Mouse (Mus musculus): Measurements from ENCODE around the gene Sema7a. TPM values are rescaled to one million over a fixed set of nuclear protein-coding genes. Genes with fewer than 3 reads are reported as not detected.

The Sema7a gene
- polyA plus RNA-seq, 1 experiment from 2014 or later, result 1.6 TPM

GRCm38 (mm10) chr9:57978025-57978424 lies 38.1 kb downstream of the Sema7a start:
- WGBS, result 83% methylated on average over 6 of the region's 6 CpGs
- no peak overlapping the region for H3K4me2 ChIP-seq (ENCODE audit: low read length)
- ATAC-seq, result no peak

GRCm38 (mm10) chr9:57978858-57979257 lies 38.9 kb downstream of the Sema7a start:
- Histone ChIP-seq H3K4me2 (ENCODE audit: low read length) (no peak overlapping the region), H3K27me3 (ENCODE audit: control insufficient read depth, insufficient read depth, low read depth, low read length) (no peaks in the 10 kb centered on the region), H3K4me3 (ENCODE audit: low read depth, low read length) (no peak overlapping the region), H3K4me1 (ENCODE audit: control insufficient read depth, insufficient read depth, low read length) (no peaks in the 10 kb centered on the region), H3K36me3 (ENCODE audit: control insufficient read depth, insufficient read depth, low read length) (no peaks in the 10 kb centered on the region), H3K27ac (ENCODE audit: low read length) (no peak overlapping the region), H3K9me3 (replicated peaks; ENCODE audit: control insufficient read depth, low read length, poor library complexity, severe bottlenecking) (no peaks in the 10 kb centered on the region), H3K9ac (ENCODE audit: low read depth, low read length) (no peak overlapping the region)
- ATAC-seq, result no peak
- WGBS, result 79% methylated on average over 3 of the region's 3 CpGs

More at GRCm38 (mm10) chr9:57978025-57978424, 38.1 kb downstream of the Sema7a start:
- H3K36me3 ChIP-seq (ENCODE audit: control insufficient read depth, insufficient read depth, low read length), result no peaks in the 10 kb centered on the region
- H3K4me3 ChIP-seq (ENCODE audit: low read depth, low read length), result no peak overlapping the region
- H3K4me1 ChIP-seq (ENCODE audit: control insufficient read depth, insufficient read depth, low read length), result no peaks in the 10 kb centered on the region
- no peak overlapping the region for H3K9ac ChIP-seq (ENCODE audit: low read depth, low read length)
- no peaks in the 10 kb centered on the region for H3K9me3 ChIP-seq (replicated peaks; ENCODE audit: control insufficient read depth, low read length, poor library complexity, severe bottlenecking)
- H3K27ac ChIP-seq (ENCODE audit: low read length), result no peak overlapping the region
- no peaks in the 10 kb centered on the region for H3K27me3 ChIP-seq (ENCODE audit: control insufficient read depth, insufficient read depth, low read depth, low read length)

GRCm38 (mm10) chr9:57980570-57980969 lies 40.7 kb downstream of the Sema7a start:
- Histone ChIP-seq H3K27me3 (ENCODE audit: control insufficient read depth, insufficient read depth, low read depth, low read length) (no peaks in the 10 kb centered on the region), H3K4me1 (ENCODE audit: control insufficient read depth, insufficient read depth, low read length) (no peaks in the 10 kb centered on the region), H3K4me2 (ENCODE audit: low read length) (no peak overlapping the region), H3K4me3 (ENCODE audit: low read depth, low read length) (no peak overlapping the region), H3K9ac (ENCODE audit: low read depth, low read length) (no peak overlapping the region), H3K36me3 (ENCODE audit: control insufficient read depth, insufficient read depth, low read length) (no peaks in the 10 kb centered on the region), H3K27ac (ENCODE audit: low read length) (no peak overlapping the region), H3K9me3 (replicated peaks; ENCODE audit: control insufficient read depth, low read length, poor library complexity, severe bottlenecking) (no peaks in the 10 kb centered on the region)
- no peak for ATAC-seq
- 86% methylated on average over 10 of the region's 10 CpGs for WGBS

GRCm38 (mm10) chr9:57985304-57985703 lies 45.4 kb downstream of the Sema7a start:
- Histone ChIP-seq H3K4me1 (ENCODE audit: control insufficient read depth, insufficient read depth, low read length) (no peaks in the 10 kb centered on the region), H3K27me3 (ENCODE audit: control insufficient read depth, insufficient read depth, low read depth, low read length) (no peaks in the 10 kb centered on the region), H3K4me3 (ENCODE audit: low read depth, low read length) (no peak overlapping the region), H3K36me3 (ENCODE audit: control insufficient read depth, insufficient read depth, low read length) (no peaks in the 10 kb centered on the region), H3K27ac (ENCODE audit: low read length) (no peak overlapping the region), H3K4me2 (ENCODE audit: low read length) (no peak overlapping the region), H3K9ac (ENCODE audit: low read depth, low read length) (no peak overlapping the region), H3K9me3 (replicated peaks; ENCODE audit: control insufficient read depth, low read length, poor library complexity, severe bottlenecking) (no peaks in the 10 kb centered on the region)
- 87% methylated on average over 8 of the region's 8 CpGs for WGBS
- ATAC-seq, result no peak

- H3K27me3 ChIP-seq (ENCODE audit: control insufficient read depth, insufficient read depth, low read depth, low read length), result no peaks in the 10 kb centered on the region
- no peak overlapping the region for H3K9ac ChIP-seq (ENCODE audit: low read depth, low read length)
- ATAC-seq, result no peak
- no peak overlapping the region for H3K4me2 ChIP-seq (ENCODE audit: low read length)
- WGBS, result 83% methylated on average over 7 of the region's 7 CpGs
- no peak overlapping the region for H3K27ac ChIP-seq (ENCODE audit: low read length)
- no peaks in the 10 kb centered on the region for H3K4me1 ChIP-seq (ENCODE audit: control insufficient read depth, insufficient read depth, low read length)
- no peaks in the 10 kb centered on the region for H3K9me3 ChIP-seq (replicated peaks; ENCODE audit: control insufficient read depth, low read length, poor library complexity, severe bottlenecking)
- no peaks in the 10 kb centered on the region for H3K36me3 ChIP-seq (ENCODE audit: control insufficient read depth, insufficient read depth, low read length)
- no peak overlapping the region for H3K4me3 ChIP-seq (ENCODE audit: low read depth, low read length)
Measured at GRCm38 (mm10) chr9:57986293-57986692, 46.4 kb downstream of the Sema7a start.

GRCm38 (mm10) chr9:57988098-57988497 lies 48.2 kb downstream of the Sema7a start:
- no peaks in the 10 kb centered on the region for H3K9me3 ChIP-seq (replicated peaks; ENCODE audit: control insufficient read depth, low read length, poor library complexity, severe bottlenecking)
- H3K4me1 ChIP-seq (ENCODE audit: control insufficient read depth, insufficient read depth, low read length), result peaks cover 2% of the 10 kb centered on the region; the same call in 1 of the 2 replicates
- H3K4me2 ChIP-seq (ENCODE audit: low read length), result no peak overlapping the region
- H3K27me3 ChIP-seq (ENCODE audit: control insufficient read depth, insufficient read depth, low read depth, low read length), result no peaks in the 10 kb centered on the region
- no peaks in the 10 kb centered on the region for H3K36me3 ChIP-seq (ENCODE audit: control insufficient read depth, insufficient read depth, low read length)
- H3K9ac ChIP-seq (ENCODE audit: low read depth, low read length), result no peak overlapping the region
- no peak overlapping the region for H3K4me3 ChIP-seq (ENCODE audit: low read depth, low read length)
- no peak for ATAC-seq
- H3K27ac ChIP-seq (ENCODE audit: low read length), result no peak overlapping the region
- 98% methylated on average over 2 of the region's 2 CpGs for WGBS

- no peaks in the 10 kb centered on the region for H3K36me3 ChIP-seq (ENCODE audit: control insufficient read depth, insufficient read depth, low read length)
- no peaks in the 10 kb centered on the region for H3K9me3 ChIP-seq (replicated peaks; ENCODE audit: control insufficient read depth, low read length, poor library complexity, severe bottlenecking)
- H3K27me3 ChIP-seq (ENCODE audit: control insufficient read depth, insufficient read depth, low read depth, low read length), result no peaks in the 10 kb centered on the region
- WGBS, result 87% methylated on average over 6 of the region's 6 CpGs
- H3K9ac ChIP-seq (ENCODE audit: low read depth, low read length), result no peak overlapping the region
- H3K4me2 ChIP-seq (ENCODE audit: low read length), result no peak overlapping the region
- H3K27ac ChIP-seq (ENCODE audit: low read length), result no peak overlapping the region
- H3K4me1 ChIP-seq (ENCODE audit: control insufficient read depth, insufficient read depth, low read length), result peaks cover 3% of the 10 kb centered on the region; the same call in 1 of the 2 replicates
- no peak for ATAC-seq
- H3K4me3 ChIP-seq (ENCODE audit: low read depth, low read length), result no peak overlapping the region
Measured at GRCm38 (mm10) chr9:57989309-57989708, 49.4 kb downstream of the Sema7a start.

- H3K36me3 ChIP-seq (ENCODE audit: control insufficient read depth, insufficient read depth, low read length), result no peaks in the 10 kb centered on the region
- no peak overlapping the region for H3K4me2 ChIP-seq (ENCODE audit: low read length)
- H3K27me3 ChIP-seq (ENCODE audit: control insufficient read depth, insufficient read depth, low read depth, low read length), result no peaks in the 10 kb centered on the region
- H3K9ac ChIP-seq (ENCODE audit: low read depth, low read length), result no peak overlapping the region
- no peak for ATAC-seq
- no peak overlapping the region for H3K27ac ChIP-seq (ENCODE audit: low read length)
- no peak overlapping the region for H3K4me3 ChIP-seq (ENCODE audit: low read depth, low read length)
- WGBS, result 42% methylated on average over 10 of the region's 10 CpGs
- H3K4me1 ChIP-seq (ENCODE audit: control insufficient read depth, insufficient read depth, low read length), result peaks cover 3% of the 10 kb centered on the region; the same call in 1 of the 2 replicates
- no peaks in the 10 kb centered on the region for H3K9me3 ChIP-seq (replicated peaks; ENCODE audit: control insufficient read depth, low read length, poor library complexity, severe bottlenecking)
Measured at GRCm38 (mm10) chr9:57990438-57991110, 50.7 kb downstream of the Sema7a start.

- no peak overlapping the region for H3K4me3 ChIP-seq (ENCODE audit: low read depth, low read length)
- no peak overlapping the region for H3K4me2 ChIP-seq (ENCODE audit: low read length)
- H3K9me3 ChIP-seq (replicated peaks; ENCODE audit: control insufficient read depth, low read length, poor library complexity, severe bottlenecking), result no peaks in the 10 kb centered on the region
- peaks cover 3% of the 10 kb centered on the region; the same call in 1 of the 2 replicates for H3K4me1 ChIP-seq (ENCODE audit: control insufficient read depth, insufficient read depth, low read length)
- no peak overlapping the region for H3K27ac ChIP-seq (ENCODE audit: low read length)
- H3K36me3 ChIP-seq (ENCODE audit: control insufficient read depth, insufficient read depth, low read length), result no peaks in the 10 kb centered on the region
- 79% methylated on average over 3 of the region's 3 CpGs for WGBS
- no peak overlapping the region for H3K9ac ChIP-seq (ENCODE audit: low read depth, low read length)
- ATAC-seq, result no peak
- peaks cover 3% of the 10 kb centered on the region; the same call in 1 of the 2 replicates for H3K27me3 ChIP-seq (ENCODE audit: control insufficient read depth, insufficient read depth, low read depth, low read length)
Measured at GRCm38 (mm10) chr9:57992060-57992459, 52.1 kb downstream of the Sema7a start.
